Mouse (Mus musculus) right cerebral cortex, postnatal 4 days (tissue): ENCODE results near the gene Slc12a1.

ENCODE experiments used
- DNase-seq: peaks from one replicate; pipeline ENCODE4 v3.0.0-alpha.2; 2022

Slc12a1 gene

GRCm38 (mm10) chr2:125211831-125212510 lies 59.7 kb downstream of the Slc12a1 start:
- no peak for DNase-seq

GRCm38 (mm10) chr2:125214592-125214991 lies 62.3 kb downstream of the Slc12a1 start:
- DNase-seq, result peak; percentile 89

GRCm38 (mm10) chr2:125217286-125217685 lies 65.0 kb downstream of the Slc12a1 start:
- no peak for DNase-seq

- no peak for DNase-seq
Measured at GRCm38 (mm10) chr2:125218566-125218965, 66.3 kb downstream of the Slc12a1 start.

GRCm38 (mm10) chr2:125219268-125219667 lies 67.0 kb downstream of the Slc12a1 start:
- DNase-seq, result no peak

- no peak for DNase-seq
Measured at GRCm38 (mm10) chr2:125221673-125222072, 69.4 kb downstream of the Slc12a1 start.

- no peak for DNase-seq
Measured at GRCm38 (mm10) chr2:125228472-125229409, 76.4 kb downstream of the Slc12a1 start.

GRCm38 (mm10) chr2:125232183-125232582 lies 79.9 kb downstream of the Slc12a1 start:
- no peak for DNase-seq

GRCm38 (mm10) chr2:125233537-125233936 lies 81.2 kb downstream of the Slc12a1 start:
- DNase-seq, result no peak

- DNase-seq, result no peak
Measured at GRCm38 (mm10) chr2:125234049-125234448, 81.7 kb downstream of the Slc12a1 start.

GRCm38 (mm10) chr2:125245545-125246285 lies 93.4 kb downstream of the Slc12a1 start:
- no peak for DNase-seq

- no peak for DNase-seq
Measured at GRCm38 (mm10) chr2:125246669-125247068, 94.4 kb downstream of the Slc12a1 start.

- DNase-seq, result peak; percentile 84
Measured at GRCm38 (mm10) chr2:125247108-125247961, 95.0 kb downstream of the Slc12a1 start, which contains the start of gene Dut. TSS of gene Dut (plus strand) at chr2:125247190.

- no peak for DNase-seq
Measured at GRCm38 (mm10) chr2:125247962-125248235, 95.6 kb downstream of the Slc12a1 start.

GRCm38 (mm10) chr2:125248256-125248655 lies 96.0 kb downstream of the Slc12a1 start:
- no peak for DNase-seq

- DNase-seq, result no peak
Measured at GRCm38 (mm10) chr2:125249339-125249738, 97.0 kb downstream of the Slc12a1 start.

- DNase-seq, result no peak
Measured at GRCm38 (mm10) chr2:125249874-125250273, 97.6 kb downstream of the Slc12a1 start.

- DNase-seq, result no peak
Measured at GRCm38 (mm10) chr2:125251781-125252180, 99.5 kb downstream of the Slc12a1 start.

GRCm38 (mm10) chr2:125252275-125252674 lies 100.0 kb downstream of the Slc12a1 start:
- peak; percentile 45 for DNase-seq

GRCm38 (mm10) chr2:125253699-125254098 lies 101.4 kb downstream of the Slc12a1 start:
- no peak for DNase-seq

- DNase-seq, result no peak
Measured at GRCm38 (mm10) chr2:125254630-125255029, 102.3 kb downstream of the Slc12a1 start.

GRCm38 (mm10) chr2:125255886-125256285 lies 103.6 kb downstream of the Slc12a1 start:
- no peak for DNase-seq
